Mouse (Mus musculus) forebrain, postnatal 0 days (tissue): ENCODE results near the gene Atf1. TPM values are rescaled to one million over a fixed set of nuclear protein-coding genes. Genes with fewer than 3 reads are reported as not detected.
"Not testable (repeated sequence)": the region's sequence is repeated elsewhere in the genome, so short reads cannot be mapped to it uniquely, and the experiment has no call there.

Experiments
- ATAC-seq: fragments of 200-750 bp; cut with Nextera tagmentation; 2 replicates; pipeline ENCODE4 v1.8.0; 2017; ENCODE audit warnings: mild to moderate bottlenecking, moderate library complexity
- DNase-seq: peaks from one replicate; pipeline ENCODE4 v3.0.0-alpha.2; 2015
- H3K27ac ChIP-seq: fragments of 300-500 bp; sonication (generic); 2 replicates; pipeline ENCODE4 v1.5.1; 2014; ENCODE audit warnings: low read depth, mild to moderate bottlenecking, antibody characterized with exemption, low read length, moderate library complexity, mixed read lengths
- H3K27me3 ChIP-seq: fragments of 300-500 bp; sonication (generic); 2 replicates; pipeline ENCODE4 v1.6.1; 2014; ENCODE audit warnings: mild to moderate bottlenecking, low read length, mixed read lengths; ENCODE audit not compliant: insufficient read depth
- H3K36me3 ChIP-seq: fragments of 300-500 bp; sonication (generic); 2 replicates; pipeline ENCODE4 v1.6.1; 2014; ENCODE audit warnings: mild to moderate bottlenecking, moderate library complexity; ENCODE audit not compliant: insufficient read depth
- H3K4me1 ChIP-seq: fragments of 300-500 bp; sonication (generic); 2 replicates; pipeline ENCODE4 v1.6.1; 2014; ENCODE audit warnings: antibody characterized with exemption; ENCODE audit not compliant: insufficient read depth
- H3K4me2 ChIP-seq: fragments of 300-500 bp; sonication (generic); 2 replicates; pipeline ENCODE4 v1.6.1; 2014; ENCODE audit warnings: low read depth, mild to moderate bottlenecking, moderate library complexity
- H3K4me3 ChIP-seq: fragments of 300-500 bp; sonication (generic); 2 replicates; pipeline ENCODE4 v1.5.1; 2014; ENCODE audit warnings: low read depth, low read length, mixed read lengths
- H3K9ac ChIP-seq: fragments of 300-500 bp; sonication (generic); 2 replicates; pipeline ENCODE4 v1.6.1; 2014; ENCODE audit warnings: mild to moderate bottlenecking
- H3K9me3 ChIP-seq: fragments of 300-500 bp; sonication (generic); 2 replicates; pipeline ENCODE4 v1.6.1; 2016; ENCODE audit warnings: low read length
- CTCF ChIP-seq: sonication (generic); IDR thresholded peaks from 2 replicates; pipeline ENCODE4 v1.5.1; 2016; ENCODE audit warnings: antibody characterized with exemption, control low read depth, low read depth
- WGBS: fragments of 180-500 bp; shearing (Covaris S2); extraction: QIAGEN DNeasy Blood & Tissue Kit; methylation state at CpG from one replicate; pipeline ENCODE4 v1.1.7; 2014; 5-methylcytosine and 5-hydroxymethylcytosine counted together
- polyA plus RNA-seq: library from polyadenylated mRNA; unstranded; fragments of >200 nt; fragmentation: Nextera tagmentation; extraction: Ambion mirVana; gene quantifications from 2 replicates; pipeline ENCODE4 v1.2.1, GENCODE M21; 2015
- total RNA-seq: library from RNA; depleted of rRNA; stranded (reverse); fragments of >200 nt; gene quantifications from 2 replicates; pipeline ENCODE4 v1.2.3, GENCODE M21; 2014; rRNA removed

Atf1 gene
- total and polyA plus RNA-seq, 2 experiments from 2014 or later = 5.4 to 9.2 TPM

GRCm38 (mm10) chr15:100306201-100306600, 78.6 kb downstream of the Atf1 start:
- H3K4me1 ChIP-seq = no peaks in the 10 kb centered on the region
- no peak overlapping the region for H3K4me3 ChIP-seq
- 83% methylated on average over 2 of the region's 2 CpGs for WGBS
- no peak overlapping the region for H3K9ac ChIP-seq
- no peaks in the 10 kb centered on the region for H3K36me3 ChIP-seq
- H3K27me3 ChIP-seq = no peaks in the 10 kb centered on the region
- TF ChIP-seq CTCF = no peak
- H3K4me2 ChIP-seq = no peak overlapping the region
- H3K9me3 ChIP-seq = no peaks in the 10 kb centered on the region
- ATAC-seq (no peak), DNase-seq (no peak)
- H3K27ac ChIP-seq = no peak overlapping the region

DNA sequence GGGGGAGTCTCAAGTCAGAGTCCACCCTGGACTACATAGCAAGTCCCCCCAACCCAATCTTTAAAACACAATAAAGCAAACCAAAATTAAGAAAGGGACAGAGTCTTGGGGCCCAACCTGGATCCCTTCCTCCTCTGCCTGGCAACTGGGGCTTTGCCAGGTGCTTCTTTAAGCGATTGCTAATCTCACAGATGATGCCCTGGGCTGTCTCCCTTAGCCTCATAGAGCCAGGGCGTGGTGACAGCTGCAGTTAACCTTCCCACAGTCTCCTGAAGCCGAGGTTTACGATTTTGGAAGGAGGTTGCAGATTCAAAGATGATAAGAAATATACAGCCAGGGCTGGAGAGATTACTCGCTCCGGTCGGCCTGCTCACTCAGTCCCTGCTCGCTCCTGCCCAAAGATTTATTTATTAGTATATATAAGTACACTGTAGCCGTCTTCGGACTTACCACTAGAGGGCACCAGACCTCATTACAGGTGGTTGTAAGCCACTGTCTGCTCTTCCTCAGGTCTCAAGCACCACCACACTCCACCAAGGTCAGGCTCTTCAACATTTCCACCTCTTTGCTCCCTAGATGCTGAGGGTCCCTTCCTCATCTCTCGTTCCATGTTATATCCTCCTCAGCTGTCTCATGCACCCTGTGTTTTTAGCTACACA, 79.9 kb downstream of the Atf1 start:
- not testable (repeated sequence) for H3K4me2 ChIP-seq, H3K4me1 ChIP-seq, H3K4me3 ChIP-seq, ATAC-seq, H3K9ac ChIP-seq, H3K9me3 ChIP-seq, H3K36me3 ChIP-seq, H3K27me3 ChIP-seq, H3K27ac ChIP-seq
- peak; percentile 58 for TF ChIP-seq CTCF
- DNase-seq = peak; percentile 26
- 50% methylated on average over 11 of the region's 11 CpGs for WGBS

Other genes starting within 250 kb of the Atf1 start
- 29.3 and 40.6 TPM in 2 replicates for gene Dip2b, start 189.2 kb upstream of the Atf1 start, total RNA-seq
- gene Dip2b, start 189.2 kb upstream of the Atf1 start, polyA plus RNA-seq = 4.7 and 8.3 TPM in 2 replicates
- gene Tmprss12, start 53.0 kb downstream of the Atf1 start, total RNA-seq = not detected in 2 replicates
- not detected in 2 replicates for gene Tmprss12, start 53.0 kb downstream of the Atf1 start, polyA plus RNA-seq
- gene Mettl7a1, start 76.3 kb downstream of the Atf1 start, total RNA-seq = 11.6 and 13.5 TPM in 2 replicates
- gene Mettl7a1, start 76.3 kb downstream of the Atf1 start, polyA plus RNA-seq = 1.2 and 2.3 TPM in 2 replicates
- gene Mettl7a3, start 107.1 kb downstream of the Atf1 start, total RNA-seq = not detected in 2 replicates
- gene Mettl7a3, start 107.1 kb downstream of the Atf1 start, polyA plus RNA-seq = not detected in 2 replicates
- not detected in 2 replicates for gene Methig1, start 125.3 kb downstream of the Atf1 start, total RNA-seq
- gene Methig1, start 125.3 kb downstream of the Atf1 start, polyA plus RNA-seq = not detected in 2 replicates
- not detected in 2 replicates for gene Mettl7a2, start 125.4 kb downstream of the Atf1 start, total RNA-seq
- gene Mettl7a2, start 125.4 kb downstream of the Atf1 start, polyA plus RNA-seq = not detected in 2 replicates
- gene Higd1c, start 136.7 kb downstream of the Atf1 start, total RNA-seq = not detected in 2 replicates
- gene Higd1c, start 136.7 kb downstream of the Atf1 start, polyA plus RNA-seq = not detected in 2 replicates
- gene Gm5475, start 194.3 kb downstream of the Atf1 start, total RNA-seq = 0.08 TPM in 1 of 2 replicates, not detected in the other
- gene Gm5475, start 194.3 kb downstream of the Atf1 start, polyA plus RNA-seq = 0.09 and 0.10 TPM in 2 replicates
- 23.2 and 36.8 TPM in 2 replicates for gene Slc11a2, start 197.3 kb downstream of the Atf1 start, total RNA-seq
- 17.2 and 17.6 TPM in 2 replicates for gene Slc11a2, start 197.3 kb downstream of the Atf1 start, polyA plus RNA-seq
- gene Letmd1, start 241.2 kb downstream of the Atf1 start, total RNA-seq = 70.5 and 87.8 TPM in 2 replicates
- 45.3 and 52.5 TPM in 2 replicates for gene Letmd1, start 241.2 kb downstream of the Atf1 start, polyA plus RNA-seq